Mouse (Mus musculus) erythroblast, embryonic 14.5 days (primary cell): ENCODE results near the gene Sv2b.

ENCODE experiments used
- GATA1 ChIP-seq: IDR thresholded peaks from 2 replicates; pipeline ENCODE4 v1.6.1; 2012; ENCODE audit warnings: low read length, inconsistent platforms, mixed read lengths
- TAL1 ChIP-seq: IDR thresholded peaks from 3 replicates; pipeline ENCODE4 v1.6.1; 2012; ENCODE audit warnings: low read length, inconsistent platforms, mixed read lengths

DNA sequence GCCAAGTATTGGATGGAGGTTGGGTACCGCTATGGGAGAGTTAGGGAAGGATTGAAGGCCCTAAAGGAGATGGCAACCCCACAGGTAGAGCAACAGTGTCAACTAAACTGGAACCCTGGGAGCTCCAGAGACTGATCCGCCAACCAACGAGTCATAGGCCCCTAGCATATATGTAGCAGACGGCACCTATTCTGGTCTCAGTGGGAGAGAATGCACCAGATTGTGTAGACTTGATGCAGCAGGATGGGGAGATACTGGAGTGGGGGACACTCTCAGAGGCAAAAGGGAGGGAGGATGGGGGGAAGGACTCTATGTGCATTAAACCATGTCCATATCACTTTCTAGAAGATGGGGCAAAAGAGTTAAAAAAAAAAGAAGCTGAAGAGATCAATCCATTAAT, 84.9 kb downstream of the Sv2b start:
- no peak for TF ChIP-seq GATA1
- no peak for TF ChIP-seq TAL1
